Mouse (Mus musculus) CH12.LX (cell line): ENCODE measurements around the gene Onecut3. TPM values are rescaled to one million over a fixed set of nuclear protein-coding genes. Genes with fewer than 3 reads are reported as not detected.

Experiments
- DNase-seq: peaks from one replicate; pipeline ENCODE4 v3.0.0-alpha.2; 2013; ENCODE audit errors: extremely low read depth
- H3K27ac ChIP-seq: 2 replicates; pipeline ENCODE4 v1.5.1; 2012; ENCODE audit warnings: low read depth, mild to moderate bottlenecking, control low read depth, moderate library complexity; ENCODE audit not compliant: insufficient read depth
- H3K27me3 ChIP-seq: replicated peaks from 2 replicates; pipeline ENCODE3; 2012; ENCODE audit warnings: inconsistent platforms
- H3K36me3 ChIP-seq, 2 experiments: replicated peaks in 1 of 2; 2 replicates each; pipeline versions ENCODE3 to v1.6.1; 2012; ENCODE audit warnings: inconsistent platforms in 1 of 2, low read length in 1 of 2, mild to moderate bottlenecking in 1 of 2, mixed read lengths in 1 of 2, moderate library complexity in 1 of 2; ENCODE audit not compliant: control insufficient read depth in 1 of 2, insufficient read depth in 1 of 2
- H3K4me1 ChIP-seq, 2 experiments: 2 replicates each; pipeline ENCODE4 v1.6.1; 2012; ENCODE audit warnings: inconsistent platforms in 1 of 2, moderate library complexity in 1 of 2; ENCODE audit not compliant: insufficient read depth in 2 of 2, control insufficient read depth in 1 of 2
- H3K4me2 ChIP-seq: 2 replicates; pipeline ENCODE4 v1.6.1; 2012; ENCODE audit warnings: low read depth, mild to moderate bottlenecking, control low read depth; ENCODE audit not compliant: poor library complexity, insufficient read depth, severe bottlenecking
- H3K4me3 ChIP-seq, 3 experiments: fragments of 150-350 bp in 1 of 3; sonication (generic) in 1 of 3; replicated peaks in 1 of 3; 2 replicates each; pipeline versions ENCODE3 to v1.5.1; 2011 to 2012; ENCODE audit warnings: low read depth in 2 of 3, low read length in 2 of 3, mild to moderate bottlenecking in 2 of 3, moderate library complexity in 2 of 3, control low read depth in 1 of 3, improper control_type of control experiment in 1 of 3, inconsistent platforms in 1 of 3, mixed read lengths in 1 of 3; ENCODE audit not compliant: poor library complexity in 1 of 3
- H3K79me2 ChIP-seq: replicated peaks from 2 replicates; pipeline ENCODE4 v1.6.1; 2012; ENCODE audit warnings: mild to moderate bottlenecking, moderate library complexity; ENCODE audit not compliant: control insufficient read depth, poor library complexity, insufficient read depth, severe bottlenecking; ENCODE audit errors: extremely low read depth
- H3K9ac ChIP-seq: 2 replicates; pipeline ENCODE4 v1.6.1; 2012; ENCODE audit warnings: low read depth, mild to moderate bottlenecking, control low read depth, moderate library complexity; ENCODE audit not compliant: insufficient read depth
- H3K9me3 ChIP-seq: replicated peaks from 2 replicates; pipeline ENCODE3; 2012; ENCODE audit warnings: low read length, inconsistent platforms, mixed read lengths
- BHLHE40 ChIP-seq: IDR thresholded peaks from 2 replicates; pipeline ENCODE4 v1.6.1; 2011; ENCODE audit warnings: mild to moderate bottlenecking, low read depth, low read length, improper control_type of control experiment
- CHD1 ChIP-seq: IDR thresholded peaks from 2 replicates; pipeline ENCODE4 v1.6.1; 2012; ENCODE audit warnings: low read depth, low read length, improper control_type of control experiment, inconsistent platforms
- CHD2 ChIP-seq: IDR thresholded peaks from 2 replicates; pipeline ENCODE4 v1.6.1; 2011; ENCODE audit warnings: low read length, improper control_type of control experiment
- CTCF ChIP-seq, 2 experiments: IDR thresholded peaks in 1 of 2; conservative IDR thresholded peaks in 1 of 2; 2 replicates each; pipeline ENCODE4 v1.5.1; 2011 to 2012; ENCODE audit warnings: low read depth in 2 of 2, low read length in 2 of 2, improper control_type of control experiment in 1 of 2, inconsistent platforms in 1 of 2, mild to moderate bottlenecking in 1 of 2, moderate library complexity in 1 of 2
- E2F4 ChIP-seq: IDR thresholded peaks from 2 replicates; pipeline ENCODE4 v1.6.1; 2011; ENCODE audit warnings: low read depth, low read length, improper control_type of control experiment; ENCODE audit not compliant: insufficient replicate concordance
- EP300 ChIP-seq: IDR thresholded peaks from 2 replicates; pipeline ENCODE4 v1.6.1; 2011; ENCODE audit warnings: low read length, improper control_type of control experiment
- ETS1 ChIP-seq: conservative IDR thresholded peaks from 2 replicates; pipeline ENCODE4 v1.6.1; 2012; ENCODE audit warnings: low read depth, mild to moderate bottlenecking, inconsistent platforms, low read length, improper control_type of control experiment, moderate library complexity
- GABPA ChIP-seq: IDR thresholded peaks from 2 replicates; pipeline ENCODE4 v1.6.1; 2012; ENCODE audit warnings: low read depth, low read length, improper control_type of control experiment, inconsistent platforms; ENCODE audit not compliant: insufficient replicate concordance
- HCFC1 ChIP-seq: IDR thresholded peaks from 2 replicates; pipeline ENCODE4 v1.6.1; 2012; ENCODE audit warnings: low read depth, mild to moderate bottlenecking, inconsistent platforms, low read length, improper control_type of control experiment
- IRF4 ChIP-seq: IDR thresholded peaks from 2 replicates; pipeline ENCODE4 v1.6.1; 2014; ENCODE audit warnings: low read depth, mild to moderate bottlenecking, inconsistent platforms, low read length, improper control_type of control experiment
- KAT2A ChIP-seq: IDR thresholded peaks from 2 replicates; pipeline ENCODE4 v1.6.1; 2012; ENCODE audit warnings: low read length, improper control_type of control experiment, inconsistent platforms; ENCODE audit not compliant: insufficient replicate concordance
- MAFK ChIP-seq: IDR thresholded peaks from 2 replicates; pipeline ENCODE4 v1.6.1; 2011; ENCODE audit warnings: low read length, improper control_type of control experiment; ENCODE audit not compliant: insufficient replicate concordance
- MAX ChIP-seq: IDR thresholded peaks from 2 replicates; pipeline ENCODE4 v1.6.1; 2011; ENCODE audit warnings: low read length, improper control_type of control experiment
- MAZ ChIP-seq: IDR thresholded peaks from 2 replicates; pipeline ENCODE4 v1.6.1; 2012; ENCODE audit warnings: low read depth, mild to moderate bottlenecking, inconsistent platforms, low read length, improper control_type of control experiment, moderate library complexity
- MXI1 ChIP-seq: IDR thresholded peaks from 2 replicates; pipeline ENCODE4 v1.6.1; 2011; ENCODE audit warnings: mild to moderate bottlenecking, low read depth, low read length, improper control_type of control experiment
- MYC ChIP-seq: IDR thresholded peaks from 2 replicates; pipeline ENCODE4 v1.6.1; 2011; ENCODE audit warnings: low read depth, mild to moderate bottlenecking, improper control_type of control experiment, low read length
- NELFE ChIP-seq: IDR thresholded peaks from 2 replicates; pipeline ENCODE4 v1.6.1; 2011; ENCODE audit warnings: low read depth, low read length, improper control_type of control experiment
- NRF1 ChIP-seq: IDR thresholded peaks from 2 replicates; pipeline ENCODE4 v1.6.1; 2014; ENCODE audit warnings: low read depth, mild to moderate bottlenecking, inconsistent platforms, low read length, improper control_type of control experiment, moderate library complexity
- PAX5 ChIP-seq: IDR thresholded peaks from 2 replicates; pipeline ENCODE4 v1.6.1; 2012; ENCODE audit warnings: low read length, inconsistent platforms, mixed read lengths
- POLR2A ChIP-seq: IDR thresholded peaks from 2 replicates; pipeline ENCODE4 v1.6.1; 2011; ENCODE audit warnings: low read depth, mild to moderate bottlenecking, improper control_type of control experiment, low read length
- POLR2AphosphoS2 ChIP-seq: IDR thresholded peaks from 2 replicates; pipeline ENCODE4 v1.6.1; 2011; ENCODE audit warnings: low read depth, low read length, improper control_type of control experiment
- RAD21 ChIP-seq: IDR thresholded peaks from 2 replicates; pipeline ENCODE4 v1.6.1; 2011; ENCODE audit warnings: low read depth, mild to moderate bottlenecking, low read length, improper control_type of control experiment, moderate library complexity
- SIN3A ChIP-seq: IDR thresholded peaks from 2 replicates; pipeline ENCODE4 v1.6.1; 2012; ENCODE audit warnings: low read length, improper control_type of control experiment, inconsistent platforms
- SMC3 ChIP-seq: IDR thresholded peaks from 2 replicates; pipeline ENCODE4 v1.6.1; 2011; ENCODE audit warnings: low read depth, low read length, improper control_type of control experiment
- TBP ChIP-seq: conservative IDR thresholded peaks from 2 replicates; pipeline ENCODE4 v1.6.1; 2011; ENCODE audit warnings: low read depth, low read length, improper control_type of control experiment
- TCF12 ChIP-seq: IDR thresholded peaks from 2 replicates; pipeline ENCODE4 v1.6.1; 2014; ENCODE audit warnings: low read depth, mild to moderate bottlenecking, inconsistent platforms, low read length, improper control_type of control experiment
- UBTF ChIP-seq: IDR thresholded peaks from 2 replicates; pipeline ENCODE4 v1.6.1; 2012; ENCODE audit warnings: low read depth, mild to moderate bottlenecking, inconsistent platforms, low read length, improper control_type of control experiment, moderate library complexity
- USF1 ChIP-seq: IDR thresholded peaks from 2 replicates; pipeline ENCODE4 v1.6.1; 2014; ENCODE audit warnings: low read depth, mild to moderate bottlenecking, inconsistent platforms, low read length, improper control_type of control experiment
- USF2 ChIP-seq: conservative IDR thresholded peaks from 2 replicates; pipeline ENCODE4 v1.6.1; 2011; ENCODE audit warnings: low read depth, low read length, improper control_type of control experiment
- ZKSCAN1 ChIP-seq: IDR thresholded peaks from 2 replicates; pipeline ENCODE4 v1.6.1; 2012; ENCODE audit warnings: low read depth, inconsistent platforms, low read length, improper control_type of control experiment, borderline replicate concordance
- ZMIZ1 ChIP-seq: IDR thresholded peaks from 2 replicates; pipeline ENCODE4 v1.6.1; 2012; ENCODE audit warnings: low read depth, mild to moderate bottlenecking, inconsistent platforms, low read length, improper control_type of control experiment
- ZNF384 ChIP-seq: IDR thresholded peaks from 2 replicates; pipeline ENCODE4 v1.6.1; 2012; ENCODE audit warnings: low read depth, low read length, improper control_type of control experiment, inconsistent platforms
- dilution Hi-C: fragments of 300-500 bp; cut with MboI; formaldehyde crosslinking; loops from 2 replicates; pipeline ENCODE4 v1.14.3; 2020; ENCODE audit warnings: low sequenced_read_pairs; ENCODE audit not compliant: extremely low pct_unique_long_range_greater_than_20kb, extremely low pct_ligation_motif_present
- in situ Hi-C: fragments of 300-500 bp; cut with MboI; formaldehyde crosslinking; loops from 3 replicates; pipeline ENCODE4 v1.14.3; 2019; ENCODE audit warnings: low sequenced_read_pairs, low pct_ligation_motif_present, low pct_unique_long_range_greater_than_20kb, mixed read lengths
- polyA plus RNA-seq: library from polyadenylated mRNA; unstranded; fragments of >175 nt; gene quantifications from 2 replicates; pipeline ENCODE4 v1.2.1, GENCODE M21; 2012; ENCODE audit warnings: low read depth; ENCODE audit not compliant: insufficient read length
- total RNA-seq, 2 experiments: library from RNA; depleted of rRNA; stranded (reverse); fragments of 300-350 nt in 1 of 2; fragments of >200 nt in 1 of 2; gene quantifications; 2 replicates each; pipeline ENCODE4 v1.2.3; 2012 to 2014

The Onecut3 gene
- total and polyA plus RNA-seq, 3 experiments = not detected

GRCm38 (mm10) chr10:80538180-80538579 is 43.5 kb downstream of the Onecut3 start:
- dilution Hi-C loops (no loop called here), in situ Hi-C loops (no loop called here)
- Histone ChIP-seq H3K79me2 (no peaks in the 10 kb centered on the region), H3K9me3 (no peaks in the 10 kb centered on the region), H3K36me3 (peaks cover 19 to 28% of the 10 kb centered on the region in 2 experiments), H3K27me3 (peaks cover 10% of the 10 kb centered on the region), H3K9ac (no peak overlapping the region), H3K27ac (no peak overlapping the region), H3K4me2 (peak overlapping the region; percentile 82; the same call in 1 of the 2 replicates), H3K4me1 (peaks cover 21 to 40% of the 10 kb centered on the region in 2 experiments), H3K4me3 (no peak overlapping the region)
- TF ChIP-seq USF1 = peak; percentile 8; the same call in 1 of the 2 replicates
- TF ChIP-seq ETS1 = peak; percentile 22
- TF ChIP-seq NELFE = no peak
- TF ChIP-seq MAZ = no peak
- peak; percentile 83 for TF ChIP-seq BHLHE40
- peak; percentile 51 for DNase-seq

GRCm38 (mm10) chr10:80538710-80539394 is 44.2 kb downstream of the Onecut3 start, which contains the start of gene Atp8b3:
Gene Atp8b3 (minus strand): TSS chr10:80539124.
- H3K27ac ChIP-seq = peak within 1 kb of the TSS; percentile 38; the same call in 1 of the 2 replicates
- peak; percentile 98 for DNase-seq
- H3K4me3 ChIP-seq = peak within 1 kb of the TSS; percentile 27 to 56 (median 41)
- no peak for TF ChIP-seq USF1
- no peak for TF ChIP-seq TBP
- TF ChIP-seq NRF1 = no peak
- no peak for TF ChIP-seq USF2
- TF ChIP-seq PAX5 = no peak
- no peak for TF ChIP-seq ZKSCAN1
- TF ChIP-seq UBTF = no peak
- TF ChIP-seq TCF12 = no peak
- 0 out of 2 replicates have a peak, but pooled peaks have one; percentile 28 for TF ChIP-seq MXI1
- peak; percentile 13 for TF ChIP-seq RAD21
- no peak for TF ChIP-seq MAFK
- TF ChIP-seq SMC3 = peak; percentile 10; the same call in 1 of the 2 replicates
- TF ChIP-seq POLR2A = peak; percentile 57; the same call in 1 of the 2 replicates
- no peak for TF ChIP-seq KAT2A
- TF ChIP-seq ZNF384 = no peak
- no peak for TF ChIP-seq EP300
- 0 out of 2 replicates have a peak, but pooled peaks have one; percentile 22 for TF ChIP-seq NELFE
- no peak for TF ChIP-seq BHLHE40
- TF ChIP-seq CHD1 = no peak
- no peak for TF ChIP-seq ZMIZ1
- no peak for TF ChIP-seq MYC
- TF ChIP-seq GABPA = no peak
- peak in 1 of 2 experiments; percentile 70; a peak in 2 of 4 replicates for TF ChIP-seq CTCF (conservative IDR thresholded peaks at IDR 0.05 in 1 of 2, IDR thresholded peaks at IDR 0.05 in 1 of 2; ENCODE audit: low read depth in 2 of 2, low read length in 2 of 2)
- no peak for TF ChIP-seq MAX
- TF ChIP-seq CHD2 = no peak
- 0 out of 2 replicates have a peak, but pooled peaks have one; percentile 5 for TF ChIP-seq IRF4
- TF ChIP-seq POLR2AphosphoS2 = no peak; the same call in 1 of the 2 replicates
- no peak for TF ChIP-seq E2F4
- no peak for TF ChIP-seq HCFC1
- TF ChIP-seq SIN3A = no peak

More at GRCm38 (mm10) chr10:80538710-80539394, 44.2 kb downstream of the Onecut3 start, which contains the start of gene Atp8b3:
- dilution Hi-C loops = no loop called here
- H3K27me3 ChIP-seq = peaks cover 10% of the 10 kb centered on the region
- in situ Hi-C loops = no loop called here
- H3K9me3 ChIP-seq = no peaks in the 10 kb centered on the region
- peaks cover 21 to 33% of the 10 kb centered on the region in 2 experiments for H3K4me1 ChIP-seq
- H3K79me2 ChIP-seq = no peaks in the 10 kb centered on the region
- peak within 1 kb of the TSS; percentile 82 for H3K4me2 ChIP-seq
- H3K36me3 ChIP-seq = peaks cover 25 to 34% of the 10 kb centered on the region in 2 experiments
- no peak within 1 kb of the TSS for H3K9ac ChIP-seq
